Mouse (Mus musculus) gastrocnemius, postnatal 14 days (tissue): Measurements from ENCODE around the gene Zfp784. TPM values are rescaled to one million over a fixed set of nuclear protein-coding genes. Genes with fewer than 3 reads are reported as not detected.

ENCODE experiments used
- DNase-seq: peaks from one replicate; pipeline ENCODE4 v3.0.0; 2021; ENCODE audit warnings: mixed read lengths
- intact Hi-C: fragments of 180-260 bp; cut with DNase I; formaldehyde crosslinking; loops from one replicate; pipeline ENCODE4 v1.15.1; 2025; ENCODE audit warnings: low total_unique reads
- total RNA-seq, 2 experiments: library from RNA; stranded (reverse); gene quantifications; 2 replicates each; pipeline ENCODE4 v1.2.3; 2021

Zfp784 gene
- total RNA-seq, 2 experiments from 2014 or later, result 4.3 to 5.0 TPM

DNA sequence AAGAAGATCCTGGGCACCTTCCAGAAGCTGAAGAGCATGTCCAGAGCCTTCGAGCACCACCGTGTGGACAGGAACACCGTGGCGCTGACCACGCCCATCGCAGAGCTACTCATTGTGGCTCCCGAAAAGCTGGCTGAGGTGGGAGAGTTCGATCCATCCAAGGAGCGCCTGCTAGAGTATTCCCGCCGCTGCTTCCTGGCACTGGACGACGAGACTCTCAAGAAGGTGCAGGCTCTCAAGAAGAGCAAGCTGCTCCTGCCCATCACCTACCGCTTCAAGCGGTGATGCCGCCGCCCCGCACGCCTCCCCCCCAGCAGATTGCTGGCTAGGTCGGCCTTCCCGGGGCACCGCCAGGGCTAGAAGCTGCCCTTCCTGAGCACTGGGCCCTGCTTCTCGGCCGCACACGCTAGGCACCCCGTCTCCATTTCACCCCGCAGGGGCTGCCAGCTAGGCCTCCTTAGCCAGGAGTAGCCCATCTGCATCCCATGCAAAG lies 22.0 kb upstream of the Zfp784 start:
- DNase-seq, result peak; percentile 83
- intact Hi-C loops, result no loop called here

DNA sequence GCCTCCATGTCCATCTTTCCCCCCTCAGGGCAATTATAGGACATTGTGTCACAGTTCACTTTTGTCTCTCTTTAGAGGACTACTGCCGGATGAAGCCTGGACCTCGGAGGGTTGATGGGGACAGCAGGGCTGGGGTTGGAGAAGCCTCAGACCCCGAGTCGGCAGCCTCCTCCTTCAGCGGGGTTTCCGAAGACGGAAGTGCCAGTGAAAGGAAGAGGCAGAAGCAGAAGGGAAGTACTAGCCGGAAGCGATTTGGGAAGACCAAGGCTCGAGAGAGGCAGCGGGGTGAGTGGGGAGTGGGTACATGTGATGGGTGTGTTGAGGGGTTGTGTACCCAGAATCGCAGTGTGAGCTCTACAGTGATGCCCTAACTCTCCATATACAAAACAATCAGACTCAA lies 21.2 kb upstream of the Zfp784 start:
- no peak for DNase-seq
- intact Hi-C loops, result no loop called here

DNA sequence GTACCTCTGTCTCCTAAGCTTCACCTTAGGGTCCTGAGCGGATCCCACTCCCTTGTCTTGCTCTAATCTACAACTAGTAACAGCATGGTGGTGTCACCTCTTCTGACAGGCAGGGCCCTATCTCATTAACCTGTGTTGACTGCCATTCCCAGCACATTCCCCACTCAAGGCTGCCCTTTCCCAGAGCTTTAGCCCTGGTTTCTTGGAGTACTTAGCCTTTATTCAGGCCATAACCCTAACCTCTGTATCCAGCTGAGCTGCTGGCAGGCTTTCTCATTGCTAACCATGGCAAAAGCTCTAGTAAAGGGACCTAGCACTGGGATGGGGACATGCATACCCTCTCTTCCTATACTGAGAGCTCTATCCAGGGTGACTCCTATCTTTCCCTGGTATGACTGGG lies 20.4 kb upstream of the Zfp784 start:
- intact Hi-C loops, result no loop called here
- DNase-seq, result no peak

DNA sequence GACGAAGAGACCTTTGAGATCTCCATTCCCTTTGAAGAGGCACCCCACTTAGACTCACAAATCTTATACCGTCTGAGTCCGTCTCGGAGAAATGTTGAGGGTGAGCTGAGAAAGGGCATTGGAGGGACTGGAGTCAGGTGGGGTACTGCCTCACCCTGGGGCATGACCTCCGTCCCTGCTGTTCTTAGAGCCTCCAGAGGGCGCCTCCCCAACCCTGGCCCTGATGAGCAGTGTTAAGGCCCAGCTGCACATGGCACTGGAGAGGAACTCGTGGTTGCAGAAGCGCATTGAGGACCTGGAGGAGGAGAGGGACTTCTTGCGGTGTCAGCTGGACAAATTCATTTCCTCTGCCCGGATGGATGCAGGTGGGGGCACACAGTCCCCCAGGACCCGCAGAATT lies 19.6 kb upstream of the Zfp784 start:
- DNase-seq, result no peak
- intact Hi-C loops, result no loop called here

DNA sequence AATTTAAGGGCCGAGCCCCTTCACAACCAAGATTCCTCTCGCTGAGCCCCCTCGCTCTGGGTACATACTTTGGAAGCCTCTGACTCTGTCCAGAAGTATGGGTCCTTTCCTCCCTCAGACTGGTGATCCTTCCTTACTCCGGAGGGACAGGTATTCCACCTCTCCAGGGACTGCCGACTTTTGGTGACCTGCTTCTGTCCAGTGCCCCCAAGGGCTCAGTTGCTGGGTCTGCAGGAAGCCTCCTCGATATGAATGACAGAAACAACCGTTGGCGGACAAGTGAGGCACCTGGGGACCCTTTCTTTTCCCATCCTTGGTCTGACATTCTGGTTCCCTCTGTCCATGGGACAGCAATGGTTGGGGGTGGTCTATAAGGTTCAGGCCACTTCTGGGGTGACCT lies 19.1 kb upstream of the Zfp784 start:
- intact Hi-C loops, result no loop called here
- DNase-seq, result no peak

DNA sequence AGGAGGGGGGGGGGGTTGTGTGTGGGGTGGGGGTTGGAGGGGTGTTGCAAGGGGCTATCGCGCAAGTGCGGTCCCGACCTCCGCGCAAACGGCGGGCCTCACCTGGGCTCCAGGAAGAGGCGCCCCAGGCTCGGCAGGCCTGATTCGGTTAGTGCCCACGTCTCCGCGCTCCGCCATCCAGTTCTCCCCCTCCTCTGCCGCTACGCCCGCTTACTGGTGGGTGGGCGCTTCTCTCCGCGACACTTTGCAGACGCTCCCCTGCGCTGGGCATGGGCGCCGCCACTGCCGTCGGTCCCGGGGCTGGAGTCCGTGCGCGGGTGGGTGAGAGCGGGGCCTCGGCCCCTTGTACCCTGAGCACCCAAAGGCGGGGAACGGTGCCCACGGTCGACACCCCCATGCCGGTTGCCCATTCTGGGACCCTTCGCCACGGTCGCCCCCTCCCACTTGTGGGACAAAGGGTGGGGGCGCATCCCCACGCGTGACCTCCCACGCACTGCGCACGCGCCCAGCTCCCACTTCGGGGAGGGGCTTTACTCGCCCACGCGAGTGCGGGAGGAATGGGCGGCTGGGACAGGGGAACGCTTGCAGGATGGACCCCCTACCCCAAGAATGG lies 18.5 kb upstream of the Zfp784 start:
- DNase-seq, result no peak
- intact Hi-C loops, result no loop called here

DNA sequence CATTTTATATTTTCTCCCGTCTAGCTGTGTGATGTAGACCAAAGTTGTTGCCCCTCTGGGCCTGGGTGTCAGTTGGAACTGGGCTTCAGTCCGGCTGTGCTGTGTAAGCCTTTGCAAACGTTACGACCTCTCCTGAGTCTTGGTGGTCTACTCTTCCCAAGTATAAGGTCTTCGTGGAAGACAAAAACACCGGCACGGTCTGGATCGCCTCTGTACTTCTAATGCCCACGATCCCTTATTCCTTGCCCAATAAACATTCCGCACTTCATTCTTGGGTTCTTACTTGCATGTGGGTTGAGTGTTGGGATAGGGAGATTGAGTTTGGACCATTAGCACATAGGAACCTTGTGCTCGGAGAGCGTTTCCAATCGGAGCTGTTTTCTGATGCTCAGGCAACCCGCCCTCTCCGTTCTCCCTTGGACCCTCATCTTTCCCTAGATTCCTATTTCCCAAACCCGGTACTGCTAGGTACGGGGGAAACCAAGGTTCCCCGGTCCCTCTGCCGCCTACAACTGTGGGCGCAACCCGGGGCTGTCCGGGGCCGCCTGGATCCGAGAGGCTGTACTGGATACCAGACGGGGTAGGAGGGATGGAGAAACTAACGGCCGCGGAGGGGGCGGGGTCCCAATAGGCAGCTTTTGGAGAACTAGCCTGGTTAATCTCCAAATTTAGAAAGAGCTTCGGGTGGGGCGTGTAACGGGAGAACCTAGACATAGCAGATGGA lies 15.4 kb upstream of the Zfp784 start:
- intact Hi-C loops, result loop anchor here (2.0 to 5.0 kb wide), 2 partner anchors 36 to 57 kb away; partner anchors contain the start of genes Gm44973 and Zfp579
- peak; percentile 24 for DNase-seq

DNA sequence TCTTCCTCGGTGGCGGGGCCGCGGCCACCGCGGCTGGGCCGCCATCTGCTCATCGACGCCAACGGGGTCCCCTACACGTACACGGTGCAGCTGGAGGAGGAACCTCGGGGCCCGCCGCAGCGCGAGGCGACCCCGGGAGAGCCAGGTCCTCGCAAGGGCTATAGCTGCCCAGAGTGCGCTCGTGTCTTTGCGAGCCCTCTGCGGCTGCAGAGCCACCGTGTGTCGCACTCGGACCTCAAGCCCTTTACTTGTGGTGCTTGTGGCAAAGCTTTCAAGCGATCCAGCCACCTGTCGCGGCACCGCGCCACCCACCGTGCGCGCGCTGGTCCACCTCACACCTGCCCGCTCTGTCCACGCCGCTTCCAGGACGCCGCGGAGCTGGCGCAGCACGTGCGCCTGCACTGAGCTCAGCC lies 14.7 kb upstream of the Zfp784 start:
- intact Hi-C loops, result loop anchor here (2.0 to 5.0 kb wide), 2 partner anchors 36 to 56 kb away; partner anchors contain the start of genes Gm44973 and Zfp579
- DNase-seq, result no peak

DNA sequence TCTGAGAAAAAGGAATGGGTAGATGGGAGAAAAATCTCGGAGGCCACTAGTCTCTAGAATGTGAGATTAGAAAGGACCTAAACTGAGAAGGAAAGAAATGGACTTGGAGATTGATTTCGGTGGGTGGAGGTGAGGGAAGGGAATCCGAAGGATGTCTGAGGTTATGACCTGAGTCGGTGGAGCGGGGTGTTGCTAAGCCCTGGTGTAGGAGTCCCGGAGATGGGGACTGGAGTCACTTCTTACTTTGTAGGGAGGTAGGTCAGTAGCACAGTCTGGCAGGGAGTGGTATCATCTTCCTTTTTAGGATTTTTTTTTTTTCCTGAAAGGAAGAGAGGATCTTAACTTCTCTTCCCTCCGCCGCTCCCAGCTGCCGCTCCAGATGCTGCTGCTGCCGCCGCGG lies 14.2 kb upstream of the Zfp784 start:
- no peak for DNase-seq
- intact Hi-C loops, result loop anchor here (2.0 to 5.0 kb wide), 2 partner anchors 35 to 56 kb away; partner anchors contain the start of genes Gm44973 and Zfp579

DNA sequence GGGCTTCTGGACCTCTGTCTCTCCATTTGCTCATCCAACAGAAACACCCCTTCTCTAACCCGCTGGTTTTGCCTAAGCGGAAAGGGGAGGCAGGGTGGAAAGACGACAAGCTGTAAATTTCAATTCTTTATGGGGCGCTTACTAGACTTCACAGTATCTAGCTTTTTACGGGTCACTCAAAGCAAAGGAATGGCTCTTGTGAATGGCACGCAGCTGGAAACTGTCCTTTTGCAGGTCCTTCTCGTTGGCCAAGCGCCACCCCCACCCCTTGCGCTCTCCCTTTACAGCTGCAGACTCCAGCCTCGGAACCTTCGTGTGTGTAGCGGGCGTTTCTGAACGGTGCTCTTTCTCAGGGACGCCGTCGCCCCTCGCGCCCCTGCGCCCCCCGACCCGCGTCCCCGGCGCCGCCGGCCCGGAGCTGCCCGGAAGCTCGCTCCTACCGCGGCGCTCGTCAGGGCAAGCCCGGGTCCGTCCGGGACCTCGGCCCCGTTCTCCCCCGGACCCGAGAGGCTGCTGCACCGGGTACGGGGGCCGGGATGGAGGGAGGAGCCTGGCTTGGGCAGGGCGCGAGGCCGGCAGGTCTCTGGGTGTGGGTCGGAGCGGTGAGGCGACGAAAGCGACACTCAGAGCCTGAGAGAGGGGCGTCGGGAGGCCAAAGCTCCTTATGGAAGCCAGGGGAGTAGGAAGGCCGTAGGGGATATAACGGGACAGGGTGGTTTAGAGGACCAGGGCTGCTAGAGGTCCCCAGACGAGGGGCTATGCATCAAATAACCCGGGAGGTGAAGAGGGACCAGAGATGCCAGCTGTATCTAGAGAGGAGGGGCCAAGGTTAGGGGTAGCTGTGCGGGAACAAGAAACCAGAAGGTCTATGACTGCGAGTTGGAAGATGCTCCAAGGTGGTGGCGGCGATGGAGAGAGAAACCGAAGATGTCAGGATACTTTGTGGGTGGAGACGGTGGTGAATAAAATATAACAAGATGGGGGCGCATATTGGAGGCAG lies 13.2 kb upstream of the Zfp784 start, which contains the start of gene Zfp580:
Gene Zfp580, plus strand, starts transcription at position 346 of the 1,000 bp plus-strand sequence.
- DNase-seq, result peak; percentile 80
- intact Hi-C loops, result loop anchor here (2.0 to 5.0 kb wide), 2 partner anchors 34 to 55 kb away; partner anchors contain the start of genes Gm44973 and Zfp579

DNA sequence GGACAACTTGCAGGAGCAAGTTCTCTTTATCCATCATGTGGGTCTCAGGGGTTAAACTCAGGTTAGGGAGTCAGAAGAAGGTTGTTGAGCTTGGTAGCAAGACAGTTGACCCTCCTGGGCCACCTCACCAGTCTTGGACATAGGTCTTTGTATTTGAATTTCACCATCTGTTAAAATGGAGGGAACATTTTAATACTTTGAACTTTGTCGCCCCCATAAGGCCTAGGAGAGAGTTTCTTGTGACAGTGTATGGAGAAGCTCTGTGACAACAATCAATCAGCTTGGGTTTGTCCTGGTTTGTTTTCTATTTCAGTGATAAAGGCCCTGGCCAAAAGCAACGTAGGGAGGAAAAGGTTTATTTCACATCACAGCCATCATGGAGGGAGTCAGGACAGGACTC lies 9.1 kb upstream of the Zfp784 start:
- no peak for DNase-seq
- intact Hi-C loops, result loop anchor here (2.0 kb wide), 1 partner anchor 105 kb away; no protein-coding TSS in a partner anchor

DNA sequence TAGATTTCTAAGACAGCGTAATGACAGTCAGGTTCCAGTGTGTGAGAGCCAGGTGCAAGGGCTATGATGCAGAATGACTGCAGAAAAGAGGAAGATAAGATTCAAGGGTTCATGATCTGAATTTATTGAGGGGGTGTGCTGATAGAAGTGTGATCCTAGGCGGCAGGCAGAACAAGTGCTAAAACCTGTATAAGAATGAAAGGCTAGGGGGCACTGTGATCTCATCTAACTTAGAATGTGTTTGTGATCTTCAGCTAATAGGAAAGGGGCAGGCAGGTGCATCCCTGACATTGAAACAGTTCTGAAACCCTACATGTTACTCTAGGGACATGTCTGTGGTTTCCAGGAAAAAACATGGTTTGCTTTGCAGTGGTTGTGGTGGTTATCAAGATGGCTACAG lies 7.9 kb upstream of the Zfp784 start:
- intact Hi-C loops, result loop anchor here (2.0 kb wide), 1 partner anchor 103 kb away; no protein-coding TSS in a partner anchor
- no peak for DNase-seq

DNA sequence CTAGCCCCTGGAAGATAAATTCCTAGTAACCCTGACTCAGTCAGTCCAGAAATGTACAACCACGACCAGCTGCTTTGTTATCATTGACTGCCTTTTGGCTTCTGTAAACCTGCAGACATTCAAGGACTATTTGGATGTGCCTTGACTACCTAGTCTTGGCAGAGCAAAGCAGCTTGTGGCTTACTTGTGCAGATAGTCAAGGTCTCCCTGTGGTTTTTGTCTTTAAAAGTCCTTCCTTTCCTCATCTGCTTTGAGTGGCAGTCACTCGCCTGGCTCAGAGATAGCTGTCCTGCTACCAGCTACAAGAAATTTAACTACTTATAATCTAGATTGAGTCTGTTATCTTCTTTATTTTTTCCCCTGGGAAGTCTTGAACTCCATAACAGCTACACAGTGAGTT lies 6.7 kb upstream of the Zfp784 start:
- intact Hi-C loops, result no loop called here
- no peak for DNase-seq

DNA sequence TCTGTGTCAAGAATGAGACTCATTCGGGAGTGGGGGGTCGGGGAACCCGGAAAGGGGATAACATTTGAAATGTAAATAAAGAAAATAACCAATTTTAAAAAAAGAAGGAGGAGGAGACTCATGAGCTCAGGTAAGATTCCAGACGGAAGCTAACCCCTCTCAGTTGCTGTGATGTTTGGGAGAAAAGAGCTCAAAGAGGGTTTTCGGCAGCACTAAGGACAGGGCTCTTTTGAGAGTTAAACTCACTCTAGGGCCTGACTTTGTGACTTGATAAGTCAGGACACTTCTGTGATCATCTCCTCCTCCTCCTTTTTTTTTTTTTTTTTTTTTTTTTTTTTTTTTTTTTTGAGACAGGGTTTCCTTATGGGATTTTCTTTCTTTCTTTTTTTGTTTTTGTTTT lies 694 bp upstream of the Zfp784 start:
- intact Hi-C loops, result no loop called here
- no peak for DNase-seq

DNA sequence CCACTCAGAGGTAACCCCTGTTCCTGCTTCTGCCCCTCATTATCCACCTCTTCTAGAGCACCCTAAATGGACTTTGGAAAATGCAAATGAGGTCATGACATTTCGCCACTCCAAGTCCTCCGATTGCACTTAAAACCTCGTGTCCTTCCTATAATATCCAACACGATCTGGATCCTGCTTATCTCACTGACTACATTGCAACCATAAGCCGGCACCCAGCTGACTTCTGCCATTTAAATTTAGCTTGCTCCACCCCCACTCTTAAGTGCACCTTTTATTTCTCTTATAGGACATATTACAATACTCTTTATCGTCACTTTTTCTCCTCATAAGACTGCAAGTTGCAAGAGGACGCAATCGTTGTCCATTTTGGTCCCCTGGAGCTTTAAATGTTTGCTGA lies 779 bp downstream of the Zfp784 start:
- intact Hi-C loops, result no loop called here
- no peak for DNase-seq

DNA sequence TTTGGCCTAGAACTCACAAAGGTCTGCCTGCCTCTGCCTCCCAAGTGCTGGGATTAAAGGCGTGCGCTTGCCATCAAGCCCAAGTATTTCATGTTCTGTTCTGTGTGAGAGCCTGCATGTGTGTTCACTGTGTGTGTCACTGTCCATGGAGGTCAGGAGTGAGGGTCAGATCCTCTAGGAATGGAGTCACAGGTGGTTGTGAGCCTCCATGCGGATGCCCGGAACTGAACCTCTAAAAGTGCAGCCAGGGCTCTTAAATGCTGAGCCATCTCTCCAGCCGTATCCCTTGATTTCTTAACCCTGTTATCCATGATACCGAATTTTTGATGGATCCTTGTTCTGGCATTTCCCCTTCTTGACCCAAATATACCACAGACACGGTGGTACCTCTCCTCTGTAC lies 1.2 kb downstream of the Zfp784 start:
- no peak for DNase-seq
- intact Hi-C loops, result no loop called here

DNA sequence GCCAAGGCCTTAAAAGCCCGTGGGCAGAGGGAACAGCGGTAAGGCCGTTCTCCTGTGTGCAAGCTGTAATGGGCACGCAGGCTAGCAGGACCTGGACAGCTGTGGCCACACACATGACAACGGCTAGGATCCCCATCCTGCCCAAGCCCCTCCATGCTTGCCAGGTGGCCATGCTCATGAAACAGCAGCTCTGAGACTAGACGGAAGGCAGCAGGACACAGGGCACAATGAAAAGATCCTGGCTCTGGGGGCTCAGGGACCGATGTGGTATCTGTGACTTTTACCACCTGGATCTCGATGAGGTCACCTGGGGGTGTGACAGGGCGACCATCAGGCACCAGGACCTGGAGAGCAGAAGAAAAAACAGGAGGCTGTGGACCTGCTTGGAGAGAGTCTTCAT lies 2.1 kb downstream of the Zfp784 start:
- intact Hi-C loops, result no loop called here
- DNase-seq, result no peak

DNA sequence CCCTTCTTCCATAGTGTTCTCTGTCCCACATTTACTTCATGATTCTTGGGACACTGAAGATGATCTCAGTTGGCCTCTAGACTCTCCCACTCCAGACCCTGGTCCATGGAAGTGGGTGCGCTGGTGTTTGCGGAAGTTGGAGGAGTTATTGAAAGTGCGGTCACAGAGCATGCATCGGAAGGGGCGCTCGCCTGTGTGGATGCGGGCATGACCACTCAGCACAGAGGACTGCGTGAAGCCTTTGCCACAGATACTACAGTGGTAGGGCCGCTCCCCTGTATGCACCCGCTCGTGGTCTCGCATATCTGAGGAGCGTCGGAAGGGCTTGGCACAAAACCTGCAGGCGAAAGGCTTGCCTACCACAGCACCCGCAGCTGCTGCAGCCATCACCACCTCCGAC lies 2.6 kb downstream of the Zfp784 start:
- intact Hi-C loops, result no loop called here

DNA sequence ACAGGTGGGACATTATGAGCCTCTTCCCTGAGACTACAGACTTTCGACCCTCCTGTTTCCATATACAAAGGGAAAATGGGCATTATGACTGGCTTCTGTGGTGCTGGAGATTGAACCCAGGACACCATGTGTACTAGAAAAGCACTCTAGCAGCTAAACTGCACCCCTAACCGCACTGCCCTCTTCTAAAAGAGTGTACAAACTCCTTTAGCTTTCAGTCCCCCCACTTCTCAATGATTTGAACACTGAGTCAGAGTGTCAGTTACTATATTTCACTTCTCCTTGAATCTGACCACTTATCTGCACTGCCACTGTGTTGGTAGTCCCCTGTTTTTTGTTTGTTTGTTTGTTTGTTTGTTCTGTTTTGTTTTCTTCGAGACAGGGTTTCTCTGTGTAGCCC lies 4.4 kb downstream of the Zfp784 start, which contains the start of gene 4632433K11Rik:
Gene 4632433K11Rik, plus strand, starts transcription at position 301 of the 400 bp plus-strand sequence.
- no peak for DNase-seq
- intact Hi-C loops, result no loop called here

More for the DNA sequence above, 2.6 kb downstream of the Zfp784 start:
- DNase-seq, result no peak
